In the genomic region with DNA sequence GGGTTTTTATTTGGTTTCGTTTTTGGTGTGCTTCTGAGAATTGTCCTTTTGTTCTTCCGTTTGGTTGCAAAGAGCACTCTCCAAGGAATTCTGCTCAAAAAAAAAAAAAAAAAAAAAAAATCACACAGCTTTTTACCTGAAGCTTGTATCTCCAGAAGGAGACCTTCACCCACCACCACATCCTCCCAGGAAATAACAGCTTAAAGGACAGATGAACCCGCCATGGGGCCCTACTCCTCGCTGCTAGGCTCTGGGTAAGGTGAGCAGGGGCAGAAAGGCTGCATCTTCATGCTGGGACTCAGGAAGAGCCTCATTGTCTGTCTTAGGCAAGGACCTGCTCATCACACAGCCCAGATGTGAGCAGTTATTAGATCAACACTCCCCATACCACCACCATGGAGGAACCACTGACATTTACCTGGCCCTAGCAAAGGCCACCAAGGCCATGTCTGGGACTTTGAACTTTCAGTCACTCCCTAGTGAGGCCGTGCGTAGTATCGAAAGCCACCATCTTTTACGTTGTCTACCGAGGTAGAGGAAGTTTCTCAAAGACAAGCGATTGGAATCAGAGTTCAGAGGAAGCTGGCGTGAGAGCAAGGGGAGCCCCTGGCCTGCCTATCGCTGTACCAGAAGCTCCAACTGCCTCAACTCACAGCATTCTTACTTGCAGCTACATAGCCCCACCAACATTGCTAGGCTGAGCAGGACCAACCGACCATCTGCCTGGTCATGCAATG, we compare ENCODE assay signal across 11 mouse cellular contexts.
DNase-seq lines count a peak whose midpoint lies in the region; ATAC-seq and TF ChIP-seq lines count a peak whose summit lies in the region.
"Had no signal": no experiment of that assay in that cellular context is flagged by ENCODE, and none has a peak within 500 bp of the region (broad histone marks: within the 10 kb centered on the region; RNA-seq: fewer than 3 reads in every experiment).

No protein-coding gene starts in this region.

- no peaks in the 10 kb centered on the region for H3K27me3 ChIP-seq in kidney, adult 2 months (replicated peaks; ENCODE audit: control insufficient read depth, insufficient read depth, low read length)
- no peaks in the 10 kb centered on the region for H3K27me3 ChIP-seq in kidney, embryonic 16.5 days (ENCODE audit: insufficient read depth, low read length)
- H3K27me3 ChIP-seq in liver, embryonic 11.5 days (replicated peaks; ENCODE audit: control insufficient read depth, insufficient read depth, low read length) = no peaks in the 10 kb centered on the region
- H3K27me3 ChIP-seq in stomach, embryonic 16.5 days (ENCODE audit: control insufficient read depth, insufficient read depth, low read length) = no peaks in the 10 kb centered on the region
- H3K27me3 ChIP-seq: embryonic facial prominence, embryonic 15.5 days had no signal

- H3K9me3 ChIP-seq in kidney, embryonic 16.5 days (ENCODE audit: low read length) = no peaks in the 10 kb centered on the region
- H3K9me3 ChIP-seq in liver, embryonic 11.5 days (ENCODE audit: control insufficient read depth, low read length) = no peaks in the 10 kb centered on the region
- H3K9me3 ChIP-seq in stomach, embryonic 16.5 days (replicated peaks; ENCODE audit: control insufficient read depth, low read length) = no peaks in the 10 kb centered on the region
- H3K9me3 ChIP-seq: embryonic facial prominence, embryonic 15.5 days had no signal

- DNase-seq in kidney, adult 2 months = no peak
- DNase-seq in T-cell, adult 2 months (ENCODE audit: low spot score) = peak; percentile 64
- no peak for DNase-seq in liver, embryonic 11.5 days (ENCODE audit: low spot score)
- no peak for DNase-seq in layer of hippocampus, adult 8-10 months (ENCODE audit: low spot score in 2 of 2)
- DNase-seq in layer of hippocampus, postnatal 14 days (ENCODE audit: low spot score in 2 of 2) = no peak
- DNase-seq in layer of hippocampus, adult 18-20 months (ENCODE audit: low spot score in 2 of 2) = no peak
- DNase-seq: cerebellum, adult 18-20 months; right cerebral cortex, postnatal 25 days had no signal

- H3K27ac ChIP-seq in kidney, adult 2 months (ENCODE audit: insufficient read depth, low read depth, low read length) = peak overlapping the region; percentile 91
- no peak overlapping the region for H3K27ac ChIP-seq in kidney, embryonic 16.5 days (ENCODE audit: low read length)
- peak overlapping the region; percentile 39; the same call in 1 of the 2 replicates for H3K27ac ChIP-seq in liver, embryonic 11.5 days (ENCODE audit: low read depth, low read length)
- H3K27ac ChIP-seq in stomach, embryonic 16.5 days (ENCODE audit: low read length) = peak overlapping the region; percentile 84

- 82% methylated on average over 13 of the region's 13 CpGs for WGBS in kidney, adult 2 months
- 86% methylated on average over 13 of the region's 13 CpGs for whole genome bisulfite sequencing in kidney, embryonic 16.5 days
- 51% methylated on average over 13 of the region's 13 CpGs for WGBS in liver, embryonic 11.5 days
- WGBS in stomach, embryonic 16.5 days = 83% methylated on average over 13 of the region's 13 CpGs

- no peaks in the 10 kb centered on the region for H3K36me3 ChIP-seq in kidney, adult 2 months (ENCODE audit: control insufficient read depth, insufficient read depth, low read length)
- H3K36me3 ChIP-seq in kidney, embryonic 16.5 days (ENCODE audit: insufficient read depth, low read length) = no peaks in the 10 kb centered on the region
- no peaks in the 10 kb centered on the region for H3K36me3 ChIP-seq in liver, embryonic 11.5 days (ENCODE audit: control insufficient read depth, insufficient read depth, low read length)
- H3K36me3 ChIP-seq in stomach, embryonic 16.5 days (ENCODE audit: control insufficient read depth, insufficient read depth, low read length) = no peaks in the 10 kb centered on the region
- H3K36me3 ChIP-seq: embryonic facial prominence, embryonic 15.5 days had no signal

- no peak overlapping the region for H3K4me3 ChIP-seq in kidney, adult 2 months (ENCODE audit: insufficient read depth, low read depth, low read length)
- no peak overlapping the region for H3K4me3 ChIP-seq in kidney, embryonic 16.5 days (ENCODE audit: low read length)
- no peak overlapping the region for H3K4me3 ChIP-seq in liver, embryonic 11.5 days (ENCODE audit: low read depth, low read length)
- no peak overlapping the region for H3K4me3 ChIP-seq in stomach, embryonic 16.5 days (replicated peaks; ENCODE audit: low read length)
- H3K4me3 ChIP-seq: embryonic facial prominence, embryonic 15.5 days had no signal

- no peak overlapping the region for H3K9ac ChIP-seq in kidney, embryonic 16.5 days (replicated peaks; ENCODE audit: low read length)
- no peak overlapping the region for H3K9ac ChIP-seq in liver, embryonic 11.5 days (ENCODE audit: low read depth, low read length)
- H3K9ac ChIP-seq in stomach, embryonic 16.5 days (ENCODE audit: low read length) = no peak overlapping the region
- H3K9ac ChIP-seq: embryonic facial prominence, embryonic 15.5 days had no signal

- peaks cover 35% of the 10 kb centered on the region for H3K4me1 ChIP-seq in kidney, adult 2 months (ENCODE audit: control insufficient read depth, insufficient read depth, low read length)
- peaks cover 24% of the 10 kb centered on the region for H3K4me1 ChIP-seq in kidney, embryonic 16.5 days (ENCODE audit: insufficient read depth, low read length)
- peaks cover 39% of the 10 kb centered on the region for H3K4me1 ChIP-seq in liver, embryonic 11.5 days (replicated peaks; ENCODE audit: control insufficient read depth, insufficient read depth, low read length)
- peaks cover 9% of the 10 kb centered on the region for H3K4me1 ChIP-seq in stomach, embryonic 16.5 days (ENCODE audit: control insufficient read depth, insufficient read depth, low read length)
- H3K4me1 ChIP-seq: embryonic facial prominence, embryonic 15.5 days had no signal

- no peak for TF ChIP-seq POLR2A in kidney, adult 2 months (IDR thresholded peaks at IDR 0.05; ENCODE audit: low read depth, low read length)

- no peak overlapping the region for H3K4me2 ChIP-seq in kidney, embryonic 16.5 days (replicated peaks; ENCODE audit: low read depth, low read length)
- peak overlapping the region; percentile 15; the same call in 1 of the 2 replicates for H3K4me2 ChIP-seq in liver, embryonic 11.5 days
- H3K4me2 ChIP-seq in stomach, embryonic 16.5 days (ENCODE audit: low read depth, low read length) = no peak overlapping the region
- H3K4me2 ChIP-seq: embryonic facial prominence, embryonic 15.5 days had no signal

- no peak for TF ChIP-seq CTCF in kidney, adult 2 months (conservative IDR thresholded peaks at IDR 0.05; ENCODE audit: insufficient read depth, insufficient read length, low read depth, low read length)

- no peak for ATAC-seq in kidney, embryonic 16.5 days (ENCODE audit: low FRiP score, low TSS enrichment)
- ATAC-seq in liver, embryonic 11.5 days (replicated peaks; ENCODE audit: low FRiP score) = no peak
- no peak for ATAC-seq in stomach, embryonic 16.5 days (ENCODE audit: insufficient read depth, low FRiP score)
